14 mouse cellular contexts compared by ENCODE assay signal in the genomic region with DNA sequence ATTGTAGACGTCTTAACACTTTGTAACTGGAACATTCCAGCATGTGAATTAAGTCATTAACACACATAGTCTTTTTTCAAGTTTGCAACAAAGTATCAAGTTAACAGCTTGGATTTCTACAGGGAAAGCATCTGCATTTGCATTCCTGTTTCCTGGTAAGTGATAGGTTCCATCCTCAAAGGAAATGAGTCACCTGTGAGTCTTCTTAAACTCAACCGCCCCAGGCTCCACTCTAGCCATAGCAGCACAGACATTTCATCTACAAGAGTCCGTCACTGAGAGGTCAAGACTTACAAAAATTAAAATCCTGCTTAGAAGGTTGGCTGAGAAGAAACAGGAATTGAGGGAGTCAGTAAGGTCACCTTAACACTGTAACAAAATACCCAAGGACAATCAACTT. TPM values are rescaled to one million over a fixed set of nuclear protein-coding genes. Genes with fewer than 3 reads are reported as not detected.
DNase-seq lines count a peak whose midpoint lies in the region.
"Had no signal": no experiment of that assay in that cellular context is flagged by ENCODE, and none has a peak within 500 bp of the region (broad histone marks: within the 10 kb centered on the region; RNA-seq: fewer than 3 reads in every experiment).

No protein-coding gene starts in this region.

- intact Hi-C loops in left cerebral cortex, postnatal 14 days (cut with DNase I), result no loop called here

- DNase-seq in 416B (ENCODE audit: low read depth) (peak; percentile 53), R1 (ENCODE audit: low read depth, low spot score) (peak; percentile 72)
- DNase-seq in left cerebral cortex, postnatal 14 days (ENCODE audit: low spot score in 2 of 2), result no peak
- no peak for DNase-seq in frontal cortex, postnatal 10 days (ENCODE audit: low spot score in 2 of 2)
- no peak for DNase-seq in urinary bladder, postnatal 36 days (ENCODE audit: low spot score in 2 of 2)
- DNase-seq: adrenal gland, adult 2 months; adrenal gland, postnatal 10 days; adrenal gland, postnatal 36 days; cerebellum, adult 11-12 months; cerebellum, adult 2 months; cerebellum, adult 9-10 months; cerebellum, postnatal 10 days; cerebellum, postnatal 25 days; forebrain, postnatal 0 days had no signal

RNA-seq across cellular contexts. Expression of a gene that starts 27.2 kb away (rescaled TPM):
- total RNA-seq in left cerebral cortex, postnatal 14 days (2021), result 10 to 100 TPM; 29.4 to 29.6 TPM

RNA-seq across cellular contexts. Expression of a gene that starts 45.9 kb away (rescaled TPM):
- total RNA-seq in left cerebral cortex, postnatal 14 days (2021), result 100 to 1,000 TPM; 400 to 403 TPM

Comparison
In these comparisons a context has a peak if more than half of its experiments do, and no peak if none do; other contexts are left out.
1. DNase-seq: peak in 416B (single experiment) and R1 (single experiment); none in left cerebral cortex, postnatal 14 days (0 of 2), frontal cortex, postnatal 10 days (0 of 2) and urinary bladder, postnatal 36 days (0 of 2).